Mouse (Mus musculus) intestine, embryonic 16.5 days (tissue): Measurements from ENCODE around the gene Sun2. TPM values are rescaled to one million over a fixed set of nuclear protein-coding genes. Genes with fewer than 3 reads are reported as not detected.
A peak's percentile ranks its signal among the peaks of the same experiment; 100 is the strongest.

Experiments used
- ATAC-seq: fragments of 200-750 bp; cut with Nextera tagmentation; 2 replicates; pipeline ENCODE4 v1.8.0; 2017; ENCODE audit warnings: moderate TSS enrichment, moderate library complexity
- H3K27ac ChIP-seq: fragments of 300-500 bp; sonication (generic); 2 replicates; pipeline ENCODE4 v1.5.1; 2014; ENCODE audit warnings: mild to moderate bottlenecking, low read length
- H3K27me3 ChIP-seq: fragments of 300-500 bp; sonication (generic); replicated peaks from 2 replicates; pipeline ENCODE4 v1.6.1; 2014; ENCODE audit warnings: low read length, control low read depth, mixed read lengths; ENCODE audit not compliant: control insufficient read depth, insufficient read depth
- H3K36me3 ChIP-seq: fragments of 300-500 bp; sonication (generic); 2 replicates; pipeline ENCODE4 v1.6.1; 2014; ENCODE audit warnings: low read length, control low read depth; ENCODE audit not compliant: control insufficient read depth, insufficient read depth
- H3K4me1 ChIP-seq: fragments of 300-500 bp; sonication (generic); 2 replicates; pipeline ENCODE4 v1.6.1; 2014; ENCODE audit warnings: low read length, control low read depth, mixed read lengths; ENCODE audit not compliant: control insufficient read depth, insufficient read depth
- H3K4me2 ChIP-seq: fragments of 300-500 bp; sonication (generic); 2 replicates; pipeline ENCODE4 v1.6.1; 2014; ENCODE audit warnings: low read depth, low read length, control low read depth
- H3K4me3 ChIP-seq: fragments of 300-500 bp; sonication (generic); 2 replicates; pipeline ENCODE4 v1.5.1; 2014; ENCODE audit warnings: mild to moderate bottlenecking, low read length
- H3K9ac ChIP-seq: fragments of 300-500 bp; sonication (generic); 2 replicates; pipeline ENCODE4 v1.6.1; 2014; ENCODE audit warnings: low read depth, low read length
- H3K9me3 ChIP-seq: fragments of 300-500 bp; sonication (generic); 2 replicates; pipeline ENCODE4 v1.6.1; 2016; ENCODE audit warnings: low read length, control low read depth; ENCODE audit not compliant: control insufficient read depth
- WGBS: fragments of 180-500 bp; shearing (Covaris S2); extraction: QIAGEN DNeasy Blood & Tissue Kit; methylation state at CpG from one replicate; pipeline ENCODE4 v1.1.7; 2014; 5-methylcytosine and 5-hydroxymethylcytosine counted together
- polyA plus RNA-seq: library from polyadenylated mRNA; unstranded; fragments of >200 nt; fragmentation: Nextera tagmentation; extraction: Ambion mirVana; gene quantifications from 2 replicates; pipeline ENCODE4 v1.2.1, GENCODE M21; 2015

Gene Sun2
- polyA plus RNA-seq, 1 experiment from 2014 or later: 3.3 TPM

DNA sequence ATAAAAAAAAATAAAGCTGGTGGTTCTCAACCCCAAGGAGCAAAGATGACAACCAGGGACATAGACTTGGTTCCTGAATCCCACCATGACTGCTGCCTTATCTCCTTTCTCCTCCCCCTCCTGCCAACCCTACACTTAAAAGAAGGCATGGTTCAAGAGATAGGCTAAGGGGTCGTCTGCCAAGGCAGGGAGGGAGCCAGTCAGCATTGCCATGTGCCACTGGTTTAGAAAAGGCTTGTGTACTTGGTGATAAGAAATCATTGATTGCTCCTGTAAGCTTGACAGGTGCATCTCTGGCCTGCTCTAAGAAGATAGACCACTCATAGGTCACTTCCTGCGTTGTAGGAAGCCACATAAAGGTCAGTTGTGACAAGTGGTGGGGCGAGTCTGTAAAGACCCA is 46.8 kb downstream of the Sun2 start:
- no peaks in the 10 kb centered on the region for H3K9me3 ChIP-seq
- no peaks in the 10 kb centered on the region for H3K27me3 ChIP-seq
- no peak for ATAC-seq
- no peak overlapping the region for H3K27ac ChIP-seq
- WGBS: 39% methylated on average over 3 of the region's 3 CpGs
- H3K4me3 ChIP-seq: no peak overlapping the region
- no peak overlapping the region for H3K9ac ChIP-seq
- no peak overlapping the region for H3K4me2 ChIP-seq
- H3K36me3 ChIP-seq: no peaks in the 10 kb centered on the region
- H3K4me1 ChIP-seq: peaks cover 21% of the 10 kb centered on the region

DNA sequence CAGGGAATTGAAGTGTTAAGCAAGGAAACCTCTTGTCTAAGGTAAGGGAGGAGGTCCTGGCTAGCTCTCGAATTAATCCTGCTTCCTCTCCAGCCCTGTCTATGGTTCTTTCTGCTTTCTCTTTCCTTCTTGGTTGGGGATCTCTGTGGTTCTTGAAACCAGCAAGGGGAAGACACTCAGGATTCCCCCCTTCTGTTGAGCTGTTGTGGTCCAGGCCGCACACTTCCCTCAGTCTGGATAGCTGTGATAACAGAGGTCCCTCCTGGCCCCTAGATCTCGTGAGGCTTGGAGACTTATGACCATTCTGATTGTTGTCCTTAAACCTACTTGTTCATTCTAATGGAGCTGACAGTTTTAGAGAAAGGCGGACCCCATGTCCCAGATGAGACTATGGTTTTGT is 47.8 kb downstream of the Sun2 start:
- WGBS: 92% methylated on average over 4 of the region's 4 CpGs

GRCm38 (mm10) chr15:79693740-79694139 is 48.6 kb downstream of the Sun2 start:
- Histone ChIP-seq H3K4me3 (no peak overlapping the region), H3K27me3 (no peaks in the 10 kb centered on the region), H3K36me3 (no peaks in the 10 kb centered on the region), H3K9ac (0 out of 2 replicates have a peak overlapping the region, but pooled peaks have one; percentile 13), H3K4me1 (peaks cover 26% of the 10 kb centered on the region), H3K4me2 (no peak overlapping the region), H3K9me3 (no peaks in the 10 kb centered on the region), H3K27ac (no peak overlapping the region)
- 71% methylated on average over 11 of the region's 11 CpGs for WGBS
- no peak for ATAC-seq

More for the DNA sequence above, 47.8 kb downstream of the Sun2 start:
- H3K4me1 ChIP-seq: peaks cover 26% of the 10 kb centered on the region
- no peak for ATAC-seq
- no peak overlapping the region for H3K9ac ChIP-seq
- no peaks in the 10 kb centered on the region for H3K36me3 ChIP-seq
- no peak overlapping the region for H3K4me3 ChIP-seq
- H3K27me3 ChIP-seq: no peaks in the 10 kb centered on the region
- H3K4me2 ChIP-seq: no peak overlapping the region
- no peak overlapping the region for H3K27ac ChIP-seq
- H3K9me3 ChIP-seq: no peaks in the 10 kb centered on the region

DNA sequence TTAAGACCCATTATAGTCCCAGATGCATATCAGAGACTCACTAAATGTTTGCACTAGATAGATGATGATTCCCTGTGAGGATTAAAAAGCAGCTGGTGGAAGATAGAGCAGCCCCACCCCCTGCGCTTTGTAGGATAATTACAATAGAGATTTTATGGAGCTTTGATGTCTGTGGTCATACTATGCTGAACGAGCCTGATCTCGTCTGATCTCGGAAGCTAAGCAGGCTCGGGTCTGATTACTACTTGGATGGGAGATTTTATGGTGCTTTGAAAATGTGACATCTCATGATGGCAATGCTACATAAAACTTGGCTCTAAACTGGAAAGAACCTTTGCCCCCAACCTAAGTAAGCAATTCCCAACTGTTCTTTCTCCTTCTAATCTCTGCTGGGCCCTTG is 50.0 kb downstream of the Sun2 start:
- no peak for ATAC-seq
- Histone ChIP-seq H3K4me2 (no peak overlapping the region; the same call in 1 of the 2 replicates), H3K9me3 (no peaks in the 10 kb centered on the region), H3K36me3 (no peaks in the 10 kb centered on the region), H3K9ac (no peak overlapping the region), H3K27me3 (no peaks in the 10 kb centered on the region), H3K4me1 (peaks cover 25% of the 10 kb centered on the region), H3K4me3 (no peak overlapping the region), H3K27ac (no peak overlapping the region)
- 64% methylated on average over 5 of the region's 5 CpGs for WGBS

DNA sequence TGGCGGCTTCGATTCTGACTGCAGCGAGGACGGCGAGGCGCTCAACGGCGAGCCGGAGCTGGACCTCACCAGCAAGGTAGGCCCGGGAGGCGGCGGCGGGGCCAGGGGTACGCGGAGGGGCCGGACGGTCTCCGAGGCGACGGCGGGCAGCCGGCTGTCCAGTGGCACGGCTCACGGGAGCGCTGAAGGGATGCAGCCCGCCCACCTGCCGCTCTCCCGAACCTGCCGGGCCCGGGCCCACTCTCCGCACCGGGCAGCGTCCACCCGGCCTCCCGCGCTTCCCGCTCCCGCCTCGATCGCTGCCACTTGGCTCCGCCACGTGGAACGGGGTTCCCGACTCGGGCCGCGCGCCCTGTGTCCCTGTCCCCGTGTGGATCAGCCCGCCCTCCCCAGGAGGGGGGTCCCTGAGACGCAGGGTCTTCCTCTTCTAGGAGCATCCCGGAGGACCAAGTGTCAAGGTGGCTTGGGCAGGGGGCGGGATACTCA is 51.3 kb downstream of the Sun2 start:
- Histone ChIP-seq H3K4me2 (peak overlapping the region; percentile 96), H3K27me3 (no peaks in the 10 kb centered on the region), H3K4me3 (peak overlapping the region; percentile 94), H3K36me3 (no peaks in the 10 kb centered on the region), H3K9ac (peak overlapping the region; percentile 90), H3K27ac (peak overlapping the region; percentile 85), H3K9me3 (no peaks in the 10 kb centered on the region), H3K4me1 (peaks cover 21% of the 10 kb centered on the region)
- under 1% methylated on average over 42 of the region's 53 CpGs for WGBS
- peak; percentile 10 for ATAC-seq

- ATAC-seq: peak; percentile 95
- peak within 1 kb of the TSS; percentile 96 for H3K4me2 ChIP-seq
- H3K36me3 ChIP-seq: no peaks in the 10 kb centered on the region
These were observed 51.8 kb downstream of the Sun2 start, which contains the start of gene Gtpbp1 for GRCm38 (mm10) chr15:79690426-79691022. Gene Gtpbp1 (plus strand): TSS chr15:79690845.

GRCm38 (mm10) chr15:79689662-79690425 is 52.5 kb downstream of the Sun2 start:
- Histone ChIP-seq H3K27me3 (no peaks in the 10 kb centered on the region), H3K4me1 (peaks cover 33% of the 10 kb centered on the region), H3K4me3 (peak overlapping the region; percentile 47), H3K36me3 (no peaks in the 10 kb centered on the region), H3K9ac (peak overlapping the region; percentile 51), H3K9me3 (no peaks in the 10 kb centered on the region), H3K4me2 (peak overlapping the region; percentile 67), H3K27ac (no peak overlapping the region)
- ATAC-seq: no peak
- WGBS: 11% methylated on average over 24 of the region's 24 CpGs

More at GRCm38 (mm10) chr15:79690426-79691022, 51.8 kb downstream of the Sun2 start, which contains the start of gene Gtpbp1:
- H3K27ac ChIP-seq: peak within 1 kb of the TSS; percentile 85
- WGBS: under 1% methylated on average over 44 of the region's 45 CpGs
- H3K4me1 ChIP-seq: peaks cover 26% of the 10 kb centered on the region
- no peaks in the 10 kb centered on the region for H3K9me3 ChIP-seq
- peak within 1 kb of the TSS; percentile 94 for H3K4me3 ChIP-seq
- H3K27me3 ChIP-seq: no peaks in the 10 kb centered on the region
- peak within 1 kb of the TSS; percentile 90 for H3K9ac ChIP-seq

- WGBS: 4% methylated on average over 8 of the region's 8 CpGs
- Histone ChIP-seq H3K27ac (peak overlapping the region; percentile 98), H3K9me3 (no peaks in the 10 kb centered on the region), H3K4me2 (peak overlapping the region; percentile 79), H3K27me3 (no peaks in the 10 kb centered on the region), H3K9ac (peak overlapping the region; percentile 89), H3K36me3 (no peaks in the 10 kb centered on the region), H3K4me3 (peak overlapping the region; percentile 83), H3K4me1 (peaks cover 47% of the 10 kb centered on the region)
- no peak for ATAC-seq
These were observed 53.9 kb downstream of the Sun2 start for GRCm38 (mm10) chr15:79688268-79688956.

DNA sequence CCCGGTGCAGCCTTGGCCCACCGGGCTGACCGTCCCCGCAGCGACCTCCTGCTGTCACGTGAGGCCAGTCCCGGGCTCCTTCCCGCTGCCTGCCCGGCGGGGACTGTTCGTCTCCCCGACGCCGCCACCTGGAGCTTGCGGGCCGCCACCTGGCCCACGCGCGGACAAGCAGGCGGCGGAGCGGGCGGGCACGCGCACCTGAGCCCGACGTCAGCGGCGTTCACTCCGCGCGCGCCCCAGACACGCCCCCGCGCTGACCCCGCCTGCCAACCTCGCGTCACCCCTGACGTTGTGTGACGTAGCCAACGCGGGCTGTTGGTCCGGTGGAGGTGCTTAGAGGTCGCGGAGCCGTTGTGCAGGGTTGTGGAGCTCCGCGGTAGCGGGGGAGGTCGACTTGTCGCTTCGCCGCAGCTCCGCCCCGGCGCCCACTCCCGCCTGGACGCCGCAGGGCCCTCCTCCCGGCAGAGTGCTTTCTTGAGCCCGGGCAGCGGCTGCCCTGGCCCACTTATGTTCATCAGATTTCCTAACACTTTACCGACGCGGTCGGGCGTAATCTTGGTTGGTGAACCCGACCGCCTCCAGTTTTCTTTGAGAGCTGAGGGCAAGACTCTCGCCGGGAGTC is 54.6 kb downstream of the Sun2 start, which contains the start of gene Josd1:
Gene Josd1 (minus strand): TSS at position 274 of the 622 bp plus-strand sequence.
- no peaks in the 10 kb centered on the region for H3K27me3 ChIP-seq
- peak within 1 kb of the TSS; percentile 83 for H3K4me3 ChIP-seq
- peaks cover 53% of the 10 kb centered on the region for H3K4me1 ChIP-seq
- no peaks in the 10 kb centered on the region for H3K9me3 ChIP-seq
- peak within 1 kb of the TSS; percentile 79 for H3K4me2 ChIP-seq
- H3K9ac ChIP-seq: peak within 1 kb of the TSS; percentile 89
- peak; percentile 73 for ATAC-seq
- WGBS: under 1% methylated on average over 72 of the region's 72 CpGs
- H3K27ac ChIP-seq: peak within 1 kb of the TSS; percentile 98
- no peaks in the 10 kb centered on the region for H3K36me3 ChIP-seq
